Mouse (Mus musculus) midbrain, postnatal 0 days (tissue): ENCODE data around the gene 1700129C05Rik. TPM values are rescaled to one million over a fixed set of nuclear protein-coding genes. Genes with fewer than 3 reads are reported as not detected.

ENCODE experiments used
- ATAC-seq: fragments of 200-750 bp; cut with Nextera tagmentation; 2 replicates; pipeline ENCODE4 v1.8.0; 2017; ENCODE audit warnings: moderate number of reproducible peaks, mild to moderate bottlenecking, moderate TSS enrichment, moderate library complexity; ENCODE audit not compliant: low FRiP score
- DNase-seq: peaks from one replicate; pipeline ENCODE4 v3.0.0-alpha.2; 2015; ENCODE audit warnings: low spot score
- H3K27ac ChIP-seq: fragments of 300-500 bp; sonication (generic); 2 replicates; pipeline ENCODE4 v1.5.1; 2014; ENCODE audit warnings: low read depth, mild to moderate bottlenecking, low read length, mixed read lengths
- H3K27me3 ChIP-seq: fragments of 300-500 bp; sonication (generic); 2 replicates; pipeline ENCODE4 v1.6.1; 2014; ENCODE audit warnings: low read length, control low read depth, mixed read lengths; ENCODE audit not compliant: insufficient read depth
- H3K36me3 ChIP-seq: fragments of 300-500 bp; sonication (generic); 2 replicates; pipeline ENCODE4 v1.6.1; 2014; ENCODE audit warnings: low read length, control low read depth, mixed read lengths; ENCODE audit not compliant: insufficient read depth
- H3K4me1 ChIP-seq: fragments of 300-500 bp; sonication (generic); 2 replicates; pipeline ENCODE4 v1.6.1; 2014; ENCODE audit warnings: mild to moderate bottlenecking, control low read depth, antibody characterized with exemption, low read length, mixed read lengths; ENCODE audit not compliant: insufficient read depth
- H3K4me2 ChIP-seq: fragments of 300-500 bp; sonication (generic); 2 replicates; pipeline ENCODE4 v1.6.1; 2014; ENCODE audit warnings: low read depth, mild to moderate bottlenecking, low read length, mixed read lengths; ENCODE audit not compliant: poor library complexity, severe bottlenecking
- H3K4me3 ChIP-seq: fragments of 300-500 bp; sonication (generic); 2 replicates; pipeline ENCODE4 v1.5.1; 2014; ENCODE audit warnings: low read depth, mild to moderate bottlenecking, low read length, moderate library complexity
- H3K9ac ChIP-seq: fragments of 300-500 bp; sonication (generic); replicated peaks from 2 replicates; pipeline ENCODE4 v1.6.1; 2014; ENCODE audit warnings: mild to moderate bottlenecking, low read length, moderate library complexity, mixed read lengths; ENCODE audit not compliant: poor library complexity, severe bottlenecking
- H3K9me3 ChIP-seq: fragments of 300-500 bp; sonication (generic); 2 replicates; pipeline ENCODE4 v1.6.1; 2016; ENCODE audit warnings: low read length, control low read depth
- CTCF ChIP-seq: IDR thresholded peaks from 2 replicates; pipeline ENCODE4 v1.5.1; 2016; ENCODE audit warnings: antibody characterized with exemption, mild to moderate bottlenecking
- WGBS: fragments of 180-500 bp; shearing (Covaris S2); extraction: QIAGEN DNeasy Blood & Tissue Kit; methylation state at CpG from one replicate; pipeline ENCODE4 v1.1.7; 2014; 5-methylcytosine and 5-hydroxymethylcytosine counted together
- polyA plus RNA-seq: library from polyadenylated mRNA; unstranded; fragments of >200 nt; fragmentation: Nextera tagmentation; extraction: Ambion mirVana; gene quantifications from 2 replicates; pipeline ENCODE4 v1.2.1, GENCODE M21; 2015
- total RNA-seq: library from RNA; depleted of rRNA; stranded (reverse); fragments of >200 nt; gene quantifications from 2 replicates; pipeline ENCODE4 v1.2.3, GENCODE M21; 2014; rRNA removed

Gene 1700129C05Rik
- total and polyA plus RNA-seq, 2 experiments from 2014 or later: not detected

DNA sequence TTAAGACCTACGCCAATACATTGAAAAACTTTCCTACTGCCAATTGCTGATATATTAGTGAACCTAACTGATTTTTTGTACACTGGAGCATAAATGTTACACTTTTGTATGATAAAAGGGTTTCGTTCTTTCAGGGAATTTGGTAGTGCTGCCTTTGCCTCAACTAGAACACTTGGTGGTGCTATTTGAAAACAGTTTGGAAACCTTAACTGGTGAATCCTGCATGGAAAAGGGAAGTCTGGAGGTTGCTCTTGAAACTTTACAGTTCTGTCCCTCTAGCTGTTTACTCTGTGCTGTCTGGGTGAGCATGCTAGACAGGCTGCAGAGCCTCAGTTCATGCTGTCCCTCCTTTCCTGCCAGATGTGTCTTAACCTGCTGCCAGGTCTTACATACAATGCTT, 12.9 kb upstream of the 1700129C05Rik start:
- Histone ChIP-seq H3K36me3 (no peaks in the 10 kb centered on the region), H3K4me3 (no peak overlapping the region), H3K27me3 (no peaks in the 10 kb centered on the region), H3K4me1 (no peaks in the 10 kb centered on the region), H3K27ac (no peak overlapping the region), H3K9ac (no peak overlapping the region), H3K9me3 (no peaks in the 10 kb centered on the region), H3K4me2 (no peak overlapping the region)
- DNase-seq (peak; percentile 53), ATAC-seq (no peak)
- 83% methylated on average over 2 of the region's 2 CpGs for WGBS
- peak; percentile 74 for TF ChIP-seq CTCF

- no peaks in the 10 kb centered on the region for H3K9me3 ChIP-seq
- no peak overlapping the region for H3K27ac ChIP-seq
- DNase-seq: peak; percentile 49
- no peak overlapping the region for H3K4me2 ChIP-seq
- H3K4me3 ChIP-seq: no peak overlapping the region
- no peak for ATAC-seq
- H3K4me1 ChIP-seq: no peaks in the 10 kb centered on the region
- no peak overlapping the region for H3K9ac ChIP-seq
- H3K36me3 ChIP-seq: no peaks in the 10 kb centered on the region
- H3K27me3 ChIP-seq: no peaks in the 10 kb centered on the region
- TF ChIP-seq CTCF: peak; percentile 67
- WGBS: 5% methylated on average over 2 of the region's 2 CpGs
These were observed 28.4 kb downstream of the 1700129C05Rik start for GRCm38 (mm10) chr14:59114281-59114680.

- Histone ChIP-seq H3K4me2 (no peak overlapping the region), H3K4me1 (no peaks in the 10 kb centered on the region), H3K27ac (no peak overlapping the region), H3K9me3 (no peaks in the 10 kb centered on the region), H3K9ac (no peak overlapping the region), H3K27me3 (no peaks in the 10 kb centered on the region), H3K4me3 (no peak overlapping the region), H3K36me3 (no peaks in the 10 kb centered on the region)
- WGBS: 27% methylated on average over 10 of the region's 10 CpGs
- ATAC-seq: no peak
- DNase-seq: no peak
- no peak for TF ChIP-seq CTCF
These were observed 38.6 kb downstream of the 1700129C05Rik start for GRCm38 (mm10) chr14:59104006-59104605.

- DNase-seq (no peak), ATAC-seq (no peak)
- no peaks in the 10 kb centered on the region for H3K9me3 ChIP-seq
- H3K27me3 ChIP-seq: no peaks in the 10 kb centered on the region
- no peak for TF ChIP-seq CTCF
- no peak overlapping the region for H3K4me2 ChIP-seq
- H3K36me3 ChIP-seq: no peaks in the 10 kb centered on the region
- no peaks in the 10 kb centered on the region for H3K4me1 ChIP-seq
- no peak overlapping the region for H3K9ac ChIP-seq
- H3K4me3 ChIP-seq: no peak overlapping the region
- H3K27ac ChIP-seq: no peak overlapping the region
These were observed 49.1 kb downstream of the 1700129C05Rik start for GRCm38 (mm10) chr14:59093601-59094000.

DNA sequence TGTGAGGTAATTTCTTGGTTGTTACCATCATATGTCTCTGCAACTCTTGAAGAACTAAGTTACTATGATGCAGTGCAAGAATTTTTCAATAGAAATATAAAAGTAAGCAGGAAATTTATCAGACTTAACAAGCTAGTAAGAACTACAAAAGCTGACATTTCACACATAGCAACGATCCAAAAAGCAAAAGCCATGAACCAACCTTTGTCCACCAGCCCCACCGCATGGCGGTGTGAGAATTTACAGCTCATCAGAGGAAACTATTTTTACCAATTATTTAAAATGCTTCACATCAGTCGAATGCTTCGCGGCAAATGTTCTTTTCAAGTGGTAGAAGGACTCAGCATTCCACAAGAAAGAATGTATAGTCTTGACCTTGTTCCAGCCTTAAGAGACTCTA, 58.3 kb downstream of the 1700129C05Rik start:
- Histone ChIP-seq H3K27me3 (no peaks in the 10 kb centered on the region), H3K36me3 (no peaks in the 10 kb centered on the region), H3K4me1 (no peaks in the 10 kb centered on the region), H3K4me3 (no peak overlapping the region), H3K9me3 (no peaks in the 10 kb centered on the region), H3K9ac (no peak overlapping the region), H3K4me2 (no peak overlapping the region), H3K27ac (no peak overlapping the region)
- no peak for ATAC-seq
- peak; percentile 64 for DNase-seq
- peak; percentile 81 for TF ChIP-seq CTCF
- 35% methylated on average over 6 of the region's 6 CpGs for WGBS

Other genes starting within 250 kb of the 1700129C05Rik start
- gene Gm5142, start 35.9 kb upstream of the 1700129C05Rik start, total RNA-seq: not detected in 2 replicates
- gene Gm5142, start 35.9 kb upstream of the 1700129C05Rik start, polyA plus RNA-seq: not detected in 2 replicates
- 32.1 and 41.4 TPM in 2 replicates for gene Rcbtb1, start 58.3 kb upstream of the 1700129C05Rik start, total RNA-seq
- gene Rcbtb1, start 58.3 kb upstream of the 1700129C05Rik start, polyA plus RNA-seq: 29.2 and 32.2 TPM in 2 replicates
- 0.76 TPM in 1 of 2 replicates, not detected in the other for gene Gm6904, start 117.3 kb upstream of the 1700129C05Rik start, total RNA-seq
- not detected in 2 replicates for gene Gm6904, start 117.3 kb upstream of the 1700129C05Rik start, polyA plus RNA-seq
- not detected in 2 replicates for gene Phf11a, start 154.6 kb upstream of the 1700129C05Rik start, total RNA-seq
- not detected in 2 replicates for gene Phf11a, start 154.6 kb upstream of the 1700129C05Rik start, polyA plus RNA-seq
- 0.27 TPM in 1 of 2 replicates, not detected in the other for gene Phf11b, start 198.5 kb upstream of the 1700129C05Rik start, total RNA-seq
- 0.17 and 0.23 TPM in 2 replicates for gene Phf11b, start 198.5 kb upstream of the 1700129C05Rik start, polyA plus RNA-seq
- 0.11 and 0.42 TPM in 2 replicates for gene Phf11d, start 222.6 kb upstream of the 1700129C05Rik start, total RNA-seq
- 0.43 and 0.58 TPM in 2 replicates for gene Phf11d, start 222.6 kb upstream of the 1700129C05Rik start, polyA plus RNA-seq